Mouse (Mus musculus): ENCODE measurements around the gene Coq8b.

- TF ChIP-seq CTCF (IDR thresholded peaks at IDR 0.05; ENCODE audit: extremely low read depth, insufficient read depth, low read length) (no peak), POLR2A (IDR thresholded peaks at IDR 0.05; ENCODE audit: extremely low read depth, insufficient read depth, low read length) (no peak)
Measured at GRCm38 (mm10) chr7:27295956-27296355, 63.1 kb downstream of the Coq8b start.
